Mouse (Mus musculus) stomach, embryonic 16.5 days (tissue): ENCODE measurements around the gene Wwp2. TPM values are rescaled to one million over a fixed set of nuclear protein-coding genes. Genes with fewer than 3 reads are reported as not detected.

ENCODE experiments used
- ATAC-seq: fragments of 200-750 bp; cut with Nextera tagmentation; 2 replicates; pipeline ENCODE4 v1.8.0; 2017; ENCODE audit warnings: moderate number of reproducible peaks, moderate TSS enrichment; ENCODE audit not compliant: insufficient read depth, low FRiP score
- H3K27ac ChIP-seq: fragments of 300-500 bp; sonication (generic); 2 replicates; pipeline ENCODE4 v1.5.1; 2014; ENCODE audit warnings: low read length
- H3K27me3 ChIP-seq: fragments of 300-500 bp; sonication (generic); 2 replicates; pipeline ENCODE4 v1.6.1; 2014; ENCODE audit warnings: low read length, control low read depth, mixed read lengths; ENCODE audit not compliant: control insufficient read depth, insufficient read depth
- H3K36me3 ChIP-seq: fragments of 300-500 bp; sonication (generic); 2 replicates; pipeline ENCODE4 v1.6.1; 2014; ENCODE audit warnings: low read length; ENCODE audit not compliant: control insufficient read depth, insufficient read depth
- H3K4me1 ChIP-seq: fragments of 300-500 bp; sonication (generic); 2 replicates; pipeline ENCODE4 v1.6.1; 2014; ENCODE audit warnings: low read length, control low read depth, mixed read lengths; ENCODE audit not compliant: control insufficient read depth, insufficient read depth
- H3K4me2 ChIP-seq: fragments of 300-500 bp; sonication (generic); 2 replicates; pipeline ENCODE4 v1.6.1; 2014; ENCODE audit warnings: low read depth, low read length, mixed read lengths
- H3K4me3 ChIP-seq: fragments of 300-500 bp; sonication (generic); replicated peaks from 2 replicates; pipeline ENCODE4 v1.5.1; 2014; ENCODE audit warnings: mild to moderate bottlenecking, low read length
- H3K9ac ChIP-seq: fragments of 300-500 bp; sonication (generic); 2 replicates; pipeline ENCODE4 v1.6.1; 2014; ENCODE audit warnings: low read length
- H3K9me3 ChIP-seq: fragments of 300-500 bp; sonication (generic); replicated peaks from 2 replicates; pipeline ENCODE4 v1.6.1; 2016; ENCODE audit warnings: low read length, control low read depth; ENCODE audit not compliant: control insufficient read depth
- WGBS: fragments of 180-500 bp; shearing (Covaris S2); extraction: QIAGEN DNeasy Blood & Tissue Kit; methylation state at CpG from one replicate; pipeline ENCODE4 v1.1.7; 2014; 5-methylcytosine and 5-hydroxymethylcytosine counted together
- microRNA counts: library from miRNA; unstranded; fragments of <30 nt; microRNA quantifications from one replicate; lab custom pipeline; 2016
- microRNA-seq: library from miRNA; unstranded; fragments of <30 nt; microRNA quantifications from one replicate; pipeline ENCODE4, GENCODE M21; 2016
- polyA plus RNA-seq: library from polyadenylated mRNA; unstranded; fragments of >200 nt; fragmentation: Nextera tagmentation; extraction: Ambion mirVana; gene quantifications from 2 replicates; pipeline ENCODE4 v1.2.1, GENCODE M21; 2015

Wwp2 gene
- polyA plus RNA-seq, 1 experiment from 2014 or later: 36.2 TPM

DNA sequence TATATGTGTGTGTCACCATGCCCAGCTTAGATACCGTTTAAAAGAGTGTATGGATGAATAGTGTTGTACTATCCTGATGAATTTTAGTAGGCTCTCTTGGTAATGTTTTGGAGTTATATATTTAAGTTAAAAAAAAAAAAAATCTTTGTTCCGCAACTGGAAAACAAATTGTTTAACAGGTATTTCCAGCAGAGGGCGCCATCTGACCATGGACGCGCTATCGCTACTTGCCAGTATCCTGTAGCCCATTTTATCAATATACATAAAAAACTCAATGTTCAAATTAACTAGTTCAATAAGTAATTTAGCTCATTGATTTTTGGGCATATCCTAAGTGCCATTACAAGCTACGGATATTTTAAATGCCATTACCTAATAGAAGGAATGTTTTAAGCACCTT, 166.9 kb downstream of the Wwp2 start:
- H3K4me3 ChIP-seq: no peak overlapping the region
- 4% methylated on average over 7 of the region's 7 CpGs for WGBS

More for the DNA sequence above, 166.9 kb downstream of the Wwp2 start:
- Histone ChIP-seq H3K36me3 (no peaks in the 10 kb centered on the region), H3K4me1 (no peaks in the 10 kb centered on the region), H3K4me2 (no peak overlapping the region), H3K9me3 (no peaks in the 10 kb centered on the region), H3K27me3 (no peaks in the 10 kb centered on the region), H3K9ac (no peak overlapping the region), H3K27ac (no peak overlapping the region)
- ATAC-seq: no peak

MicroRNA genes within 50 kb of the gene (microRNA counts, 519-probe panel; counts per million panel counts)
- 3,073 counts per million, percentile 70 among the panel's probes with 10 or more counts for microRNA mmu-miR-140 (lab: Ali Mortazavi, UCI)

Small RNAs within 50 kb of the gene (microRNA-seq; reads per million reads assigned to microRNA genes)
- gene Mir140: 1,957 reads per million, percentile 82 among the genes with 10 or more reads in this experiment

Other genes with a start within 250 kb of the Wwp2 start
- 9.0 and 11.7 TPM in 2 replicates for gene Nfat5, start 142.9 kb upstream of the Wwp2 start, polyA plus RNA-seq
- 25.0 and 34.2 TPM in 2 replicates for gene Nqo1, start 33.2 kb upstream of the Wwp2 start, polyA plus RNA-seq
- 72.7 and 73.5 TPM in 2 replicates for gene Nob1, start 11.3 kb upstream of the Wwp2 start, polyA plus RNA-seq
- 223 and 227 TPM in 2 replicates for gene Psmd7, start 152.1 kb downstream of the Wwp2 start, polyA plus RNA-seq